Mouse (Mus musculus): ENCODE results near the gene Klhl2. TPM values are rescaled to one million over a fixed set of nuclear protein-coding genes. Genes with fewer than 3 reads are reported as not detected.

Klhl2 gene
- 1 to 10 TPM; 7.9 to 10.0 TPM for total RNA-seq (2021)
- long read RNA-seq, experiment 1, transcript Klhl2-201 (15 exons, 3,412 nt): major isoform, 9 of 11 reads
- long read RNA-seq, experiment 1, partial matches to known transcripts: 0 of 11 reads
- long read RNA-seq, experiment 1, other reads (novel, unspliced or antisense): 2 of 11 reads
- long read RNA-seq, experiment 2, transcript Klhl2-201 (15 exons, 3,412 nt): major isoform, 13 of 15 reads
- long read RNA-seq, experiment 2, partial matches to known transcripts: 1 of 15 reads
- long read RNA-seq, experiment 2, other reads (novel, unspliced or antisense): 1 of 15 reads

DNA sequence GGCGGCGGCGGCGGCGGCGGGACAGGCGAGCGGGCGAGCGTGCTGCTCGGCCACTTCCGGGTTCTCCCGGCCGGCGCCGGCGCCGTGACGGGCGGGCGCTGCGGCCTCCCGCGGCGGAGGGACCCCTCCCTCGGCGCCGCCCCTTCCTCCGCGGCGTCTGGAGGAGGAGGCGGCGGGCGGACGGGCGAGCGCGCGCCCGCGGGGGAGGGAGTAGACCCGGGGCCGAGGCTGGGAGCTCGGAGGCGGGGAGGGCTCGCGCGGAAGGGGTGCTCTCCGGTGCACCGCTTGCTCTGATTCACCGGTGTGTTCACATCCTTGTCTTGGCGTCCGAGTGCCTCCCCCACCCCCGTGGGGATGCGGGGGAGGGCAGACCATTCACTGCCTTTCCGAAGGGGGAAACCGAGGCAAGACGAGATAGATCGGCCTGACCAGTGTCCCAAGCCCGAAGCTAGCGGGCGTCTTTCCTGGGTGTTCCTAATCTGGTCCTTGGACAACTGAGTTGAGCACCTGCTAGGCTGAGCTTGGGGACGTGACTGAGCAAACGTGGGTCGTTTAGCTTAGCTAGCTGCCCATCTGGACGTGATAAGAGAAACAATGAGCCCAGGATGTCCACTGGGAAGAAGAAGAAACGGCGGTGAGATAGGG, at the start of gene Klhl2:
Gene Klhl2, minus strand, starts transcription at position 121 of the 645 bp plus-strand sequence.
- DNase-seq (ENCODE audit: low spot score in 2 of 2): peak; percentile 58 to 76

DNA sequence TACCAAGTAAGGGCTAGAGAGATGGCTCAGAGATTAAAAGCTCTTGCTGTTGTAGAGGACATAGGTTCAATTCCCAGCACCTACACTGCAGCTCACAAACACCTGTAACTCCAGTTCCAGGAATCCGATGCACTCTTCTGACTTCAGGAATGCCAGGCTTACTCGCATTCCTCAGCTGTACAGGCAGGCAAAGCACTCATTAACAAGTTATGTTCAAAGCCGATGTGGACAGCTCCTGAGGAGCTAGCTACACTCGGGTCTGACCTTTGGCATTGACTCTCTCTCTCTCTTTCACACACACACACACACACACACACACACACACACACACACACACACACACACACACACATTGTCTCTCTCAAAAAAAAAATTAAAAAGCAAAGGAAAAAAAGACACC, 48.9 kb upstream of the Klhl2 start:
- no peak for DNase-seq (ENCODE audit: low spot score in 2 of 2)

DNA sequence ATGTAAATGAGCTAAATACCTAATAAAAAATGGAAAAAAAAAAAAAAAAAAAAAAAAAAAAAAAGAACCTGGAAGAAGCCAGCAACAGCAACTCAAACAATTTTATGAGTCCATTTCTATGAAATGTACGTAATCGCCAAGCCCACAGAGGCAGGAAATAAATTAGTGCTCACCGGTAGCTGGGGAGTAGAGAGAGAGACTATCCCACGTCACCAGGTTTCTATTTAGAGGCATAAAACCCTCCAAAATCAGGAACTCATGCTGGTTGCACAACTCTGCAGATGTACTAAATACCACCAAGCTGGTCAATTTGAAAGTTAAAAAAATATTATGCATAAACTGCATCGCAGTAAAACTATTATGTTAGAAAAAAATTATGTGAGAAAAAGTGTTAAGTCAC, 46.9 kb upstream of the Klhl2 start:
- no peak for DNase-seq (ENCODE audit: low spot score in 2 of 2)

DNA sequence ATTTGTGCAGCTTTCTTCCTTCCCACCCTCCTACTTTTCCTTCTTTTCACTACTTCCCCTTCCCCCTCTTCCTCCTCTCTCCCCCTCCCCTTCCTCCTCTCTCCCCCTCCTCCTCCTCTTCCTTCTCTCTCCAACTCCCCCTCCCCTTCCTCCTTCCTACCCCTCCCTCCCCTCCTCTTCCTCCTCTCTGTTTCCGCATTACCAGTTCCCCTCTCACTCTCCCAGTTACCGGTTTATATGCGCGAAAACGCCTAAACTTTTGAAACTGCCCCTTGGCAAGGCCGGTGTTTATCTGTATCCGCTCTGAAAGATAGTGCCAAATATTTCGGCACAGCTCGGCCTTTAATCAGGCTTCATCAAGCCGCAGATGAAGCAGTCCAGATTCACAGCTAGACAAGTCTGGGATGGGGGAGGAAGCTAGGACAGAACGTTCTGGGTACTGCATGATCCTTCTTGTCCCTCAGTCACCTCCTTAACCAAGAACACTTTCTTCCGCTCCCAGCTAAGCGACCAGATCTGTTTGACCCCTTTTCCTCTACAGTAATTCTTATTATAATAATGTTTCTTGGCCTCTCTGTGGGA, 30.9 kb upstream of the Klhl2 start:
- no peak for DNase-seq (ENCODE audit: low spot score in 2 of 2)

GRCm38 (mm10) chr8:64877630-64878312, 28.0 kb upstream of the Klhl2 start:
- no peak for DNase-seq (ENCODE audit: low spot score in 2 of 2)

GRCm38 (mm10) chr8:64871469-64872165, 21.8 kb upstream of the Klhl2 start:
- no peak for DNase-seq (ENCODE audit: low spot score in 2 of 2)

DNA sequence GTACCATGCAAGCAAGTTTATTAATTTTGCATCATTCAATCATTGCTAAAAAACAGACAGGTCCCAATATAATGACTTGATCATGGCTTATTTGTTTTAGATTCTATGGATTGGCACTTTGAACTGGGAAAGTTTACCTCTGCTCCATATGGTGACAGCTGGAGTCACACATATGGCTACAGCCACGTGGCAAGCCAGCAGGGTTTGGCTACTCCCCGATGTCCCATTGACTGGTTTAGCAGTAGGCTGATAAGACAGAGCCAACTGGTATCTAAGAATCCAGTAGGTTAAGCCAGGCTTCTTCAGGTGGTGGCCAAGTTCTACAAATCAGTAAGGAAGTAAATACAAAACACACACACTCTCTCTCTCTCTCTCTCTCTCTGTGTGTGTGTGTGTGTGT, 20.4 kb upstream of the Klhl2 start:
- no peak for DNase-seq (ENCODE audit: low spot score in 2 of 2)

GRCm38 (mm10) chr8:64849091-64849896, 523 bp downstream of the Klhl2 start:
- DNase-seq (ENCODE audit: low spot score in 2 of 2): peak; percentile 28 to 53

DNA sequence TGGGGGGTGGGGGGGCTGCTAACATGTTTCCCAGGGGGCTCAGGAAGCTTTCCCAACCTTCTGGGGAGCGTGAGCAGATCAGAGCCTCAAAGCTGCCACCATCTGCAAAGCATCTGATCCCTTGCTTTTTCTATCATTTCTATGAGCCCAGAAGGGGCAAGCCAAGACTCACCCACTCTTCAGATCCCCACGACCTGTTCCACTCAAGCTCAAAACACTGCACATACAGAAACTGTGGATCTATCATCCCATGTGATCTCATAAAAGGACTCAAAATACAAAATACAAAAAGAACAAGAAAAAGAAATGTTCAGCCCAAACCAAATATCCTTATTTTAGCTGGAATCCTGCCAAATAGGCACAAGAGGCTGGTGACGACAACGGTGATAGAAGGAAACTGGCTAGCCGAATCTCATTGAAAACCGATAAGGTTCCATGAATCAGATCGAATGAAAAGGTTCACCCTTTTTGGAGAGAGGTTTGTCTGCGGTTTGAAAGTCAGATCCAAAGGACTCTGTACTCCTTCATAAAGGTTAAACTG, 1.5 kb downstream of the Klhl2 start:
- no peak for DNase-seq (ENCODE audit: low spot score in 2 of 2)

- DNase-seq (ENCODE audit: low spot score in 2 of 2): no peak
These were observed 2.2 kb downstream of the Klhl2 start for GRCm38 (mm10) chr8:64847650-64848049.

- DNase-seq (ENCODE audit: low spot score in 2 of 2): no peak
These were observed 2.6 kb downstream of the Klhl2 start for GRCm38 (mm10) chr8:64847241-64847640.

DNA sequence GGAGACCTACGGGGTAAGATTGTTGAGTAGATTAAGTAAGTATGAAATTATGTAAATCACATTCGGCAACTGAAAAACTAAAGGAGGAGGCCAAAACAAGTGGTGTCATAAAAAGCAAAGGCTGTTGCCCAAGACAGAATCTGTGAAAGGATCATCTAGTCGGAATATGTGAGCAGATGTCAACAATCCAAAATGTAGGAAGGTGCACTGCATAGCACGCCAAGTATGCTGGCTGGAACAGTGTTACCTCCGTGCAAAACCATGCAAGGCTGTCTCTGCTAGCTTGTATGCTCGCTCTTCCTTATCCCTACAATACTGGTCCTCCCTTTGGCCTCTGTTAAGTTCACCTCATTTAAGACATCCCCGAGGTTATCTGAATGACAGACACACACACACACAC, 4.5 kb downstream of the Klhl2 start:
- DNase-seq (ENCODE audit: low spot score in 2 of 2): no peak

GRCm38 (mm10) chr8:64844043-64844481, 5.8 kb downstream of the Klhl2 start:
- no peak for DNase-seq (ENCODE audit: low spot score in 2 of 2)

DNA sequence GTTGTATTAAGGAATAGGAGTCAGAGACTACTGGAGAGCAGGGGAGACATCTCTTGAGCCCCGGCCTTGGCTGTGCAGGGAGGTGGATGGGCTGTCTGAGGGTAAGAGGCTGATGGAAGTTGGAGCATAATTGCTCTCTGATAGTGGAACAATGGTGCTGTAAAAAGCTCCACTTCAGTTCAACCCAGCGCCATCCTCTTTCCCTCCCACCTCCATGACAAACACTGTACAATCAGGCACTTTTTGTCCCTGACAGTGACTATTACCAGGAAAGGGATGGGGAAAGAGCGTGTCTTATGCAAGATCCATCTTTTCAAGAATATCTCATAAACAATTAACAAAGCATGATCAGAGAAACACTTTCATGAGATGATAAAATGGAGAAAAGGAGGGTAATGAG, 6.6 kb downstream of the Klhl2 start:
- no peak for DNase-seq (ENCODE audit: low spot score in 2 of 2)

DNA sequence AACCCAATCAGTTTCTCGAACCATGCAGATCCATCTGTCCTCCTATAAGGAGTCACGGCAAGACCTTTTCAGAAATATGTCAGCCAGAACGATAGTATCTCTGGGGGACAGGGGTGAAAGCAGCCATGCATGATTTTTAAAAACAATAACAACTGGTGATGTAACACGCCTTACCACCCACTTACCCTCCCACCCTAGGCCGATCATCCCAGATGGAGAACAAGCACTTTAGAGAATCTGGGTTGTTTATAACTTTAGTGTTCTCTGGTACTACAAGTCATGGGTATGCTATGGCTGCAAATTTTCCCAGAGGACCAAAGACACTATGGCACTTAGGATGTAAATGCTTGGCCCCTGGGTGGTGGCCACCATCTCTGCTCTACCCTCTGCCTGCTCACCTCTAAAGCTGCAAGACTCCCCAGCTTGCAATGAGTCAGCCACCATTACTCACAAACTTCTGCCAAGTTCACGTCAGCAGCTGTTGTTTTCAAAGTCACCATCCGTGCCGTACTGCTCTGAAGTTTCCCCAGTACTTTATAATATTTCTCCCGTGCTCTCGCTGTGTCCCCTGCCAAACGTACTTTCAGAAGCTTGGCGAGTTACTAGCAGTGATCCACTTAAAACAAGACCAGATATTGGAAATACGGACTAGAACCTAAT, 7.9 kb downstream of the Klhl2 start:
- no peak for DNase-seq (ENCODE audit: low spot score in 2 of 2)

GRCm38 (mm10) chr8:64839628-64840027, 10.2 kb downstream of the Klhl2 start:
- no peak for DNase-seq (ENCODE audit: low spot score in 2 of 2)

DNA sequence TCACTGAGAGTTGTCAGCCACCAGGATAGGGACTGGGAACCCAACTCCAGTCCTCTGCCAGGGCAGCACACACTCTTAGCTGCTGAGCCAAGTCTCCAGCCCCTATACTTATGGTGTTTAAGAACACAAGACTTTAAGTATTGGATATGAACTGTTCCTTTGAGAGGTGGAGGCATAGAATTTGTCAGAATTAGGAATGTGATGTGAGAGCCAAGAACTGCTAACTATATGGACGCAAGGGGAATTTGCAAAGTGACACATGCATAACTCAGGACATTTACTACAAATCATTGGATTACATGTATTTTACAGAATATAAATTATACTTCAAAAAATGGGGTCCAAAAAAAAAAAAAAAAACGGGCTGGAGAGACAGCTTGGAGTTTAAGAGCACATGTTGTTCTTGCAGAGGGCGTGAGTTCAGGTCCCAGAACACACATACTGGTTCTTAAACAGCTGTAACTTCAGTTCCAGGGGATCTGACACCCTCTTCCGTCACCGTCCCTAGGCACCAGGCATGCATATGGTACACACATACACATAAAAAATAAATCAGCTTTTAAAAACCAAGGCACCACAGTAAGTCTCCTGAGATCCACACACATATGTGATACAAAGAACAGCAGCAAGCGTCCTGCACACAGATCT, 14.2 kb downstream of the Klhl2 start:
- no peak for DNase-seq (ENCODE audit: low spot score in 2 of 2)

DNA sequence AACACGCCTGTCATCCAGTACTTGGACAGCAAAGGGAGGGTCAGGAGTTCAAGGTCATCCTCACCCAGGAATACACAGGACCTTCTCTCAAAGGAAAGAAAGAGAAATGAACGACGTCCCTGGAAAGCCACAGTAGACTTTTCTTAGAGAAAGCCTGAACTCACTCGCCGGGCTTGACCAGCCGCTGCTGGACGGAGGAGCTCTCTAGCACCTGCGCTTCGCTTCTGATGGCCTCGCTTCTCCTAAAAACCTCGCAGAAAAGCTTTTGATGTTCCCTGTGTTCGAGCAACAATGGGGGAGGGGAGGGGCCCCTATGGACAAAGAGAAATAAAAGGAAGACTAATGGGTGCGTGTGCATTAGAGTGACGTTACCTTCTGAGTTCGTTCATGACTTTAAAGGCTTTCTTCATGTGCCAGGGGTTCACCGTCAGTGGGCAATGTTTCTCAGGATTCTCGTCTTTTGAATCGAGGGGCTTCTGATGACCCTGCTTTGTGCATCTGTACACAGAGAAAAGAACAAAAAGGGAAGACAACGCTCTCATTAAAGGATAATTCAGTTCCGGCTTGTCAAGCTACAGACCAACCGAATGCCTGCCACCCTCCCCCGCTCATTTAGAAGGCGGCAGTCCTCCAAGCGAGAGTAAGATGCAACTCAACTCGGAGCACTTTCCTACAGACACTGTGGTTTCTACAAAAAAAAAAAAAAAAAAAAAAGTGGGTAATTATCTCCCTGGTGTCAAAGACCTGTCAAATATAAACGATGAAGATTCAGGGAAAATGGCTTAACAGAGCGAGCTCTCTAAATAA, 15.5 kb downstream of the Klhl2 start:
- no peak for DNase-seq (ENCODE audit: low spot score in 2 of 2)
